Mouse (Mus musculus) adrenal gland, adult (tissue): ENCODE data around the gene Krt222.

ENCODE experiments used
- DNase-seq, 2 experiments: peaks; one replicate each; pipeline ENCODE4 v3.0.0; 2022 to 2023; ENCODE audit warnings: low spot score in 1 of 2; ENCODE audit not compliant: inconsistent age in 2 of 2

Krt222 gene

DNA sequence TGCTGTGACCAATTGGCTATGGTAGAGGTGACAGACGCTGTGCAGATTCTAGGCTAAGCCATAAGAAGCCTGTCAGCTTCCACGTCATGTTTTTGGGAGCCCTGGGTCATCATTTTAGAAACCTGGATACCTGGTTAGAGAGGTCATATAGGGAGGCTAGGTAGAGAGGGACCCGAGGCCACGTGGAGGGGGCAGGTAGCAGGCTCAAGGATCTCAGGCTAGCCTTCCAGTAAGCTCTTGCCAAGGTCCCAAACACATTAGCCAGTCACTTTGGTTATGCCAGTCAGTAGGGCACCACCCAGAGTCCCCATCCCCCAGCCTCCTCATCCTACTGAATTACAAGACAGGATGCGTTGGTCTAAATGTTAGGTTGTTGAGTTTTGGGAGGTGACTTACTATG, 1.8 kb downstream of the Krt222 start:
- no peak for DNase-seq

DNA sequence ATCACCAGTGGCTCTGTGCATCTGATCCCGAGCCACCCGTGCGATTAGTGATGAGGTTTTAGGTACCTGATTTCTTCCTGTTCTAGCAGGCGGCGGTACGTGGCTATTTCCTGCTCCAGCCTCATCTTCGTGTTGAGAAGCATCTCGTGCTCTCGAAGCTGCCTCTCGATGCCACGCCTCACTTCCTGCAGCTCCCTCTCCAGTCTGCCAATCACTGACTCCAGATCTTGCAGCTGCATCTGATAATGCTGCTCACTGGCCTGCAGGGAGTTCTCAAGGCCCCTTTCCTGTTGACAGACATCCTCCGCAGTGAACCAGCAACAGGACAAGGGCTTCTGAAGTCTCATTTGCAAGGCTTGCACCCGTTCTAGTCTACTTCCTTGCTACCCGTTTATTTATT, 5.4 kb downstream of the Krt222 start:
- no peak for DNase-seq

DNA sequence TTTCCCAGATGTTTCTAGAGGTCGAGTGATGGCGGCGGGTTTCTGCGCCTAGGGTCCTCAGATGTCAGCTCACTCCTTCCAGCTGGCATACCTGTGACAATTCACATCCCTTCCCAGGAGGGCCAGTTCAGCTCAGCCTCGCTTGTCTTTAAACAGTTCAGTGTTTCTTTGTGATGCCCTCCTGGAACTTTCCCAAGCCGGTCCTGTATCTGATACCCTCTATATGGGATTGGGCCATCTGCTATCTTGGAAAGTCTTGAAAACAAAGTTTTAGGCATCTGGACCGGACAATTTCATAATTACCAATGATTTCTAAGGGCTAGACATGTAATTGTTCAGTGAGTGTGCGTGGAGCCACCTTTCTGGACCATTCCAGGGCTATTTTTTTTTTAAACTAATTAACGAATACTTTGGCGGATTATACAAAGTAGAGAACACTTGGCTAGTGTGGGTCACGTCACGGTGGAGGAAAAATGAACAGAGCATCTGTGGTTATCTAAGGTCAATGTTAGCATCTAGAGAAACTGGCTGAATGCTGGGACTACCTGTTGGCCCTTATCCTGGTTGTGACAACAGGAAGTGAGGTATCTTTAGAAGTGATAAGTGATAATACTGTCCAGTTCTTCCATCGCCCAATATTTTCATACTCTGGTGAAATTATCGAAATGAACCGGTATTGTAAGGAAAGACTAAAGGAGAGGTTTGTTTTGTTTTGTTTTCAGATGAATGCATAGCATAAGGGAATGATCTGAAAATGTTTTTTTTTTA, 12.7 kb downstream of the Krt222 start:
- no peak for DNase-seq

DNA sequence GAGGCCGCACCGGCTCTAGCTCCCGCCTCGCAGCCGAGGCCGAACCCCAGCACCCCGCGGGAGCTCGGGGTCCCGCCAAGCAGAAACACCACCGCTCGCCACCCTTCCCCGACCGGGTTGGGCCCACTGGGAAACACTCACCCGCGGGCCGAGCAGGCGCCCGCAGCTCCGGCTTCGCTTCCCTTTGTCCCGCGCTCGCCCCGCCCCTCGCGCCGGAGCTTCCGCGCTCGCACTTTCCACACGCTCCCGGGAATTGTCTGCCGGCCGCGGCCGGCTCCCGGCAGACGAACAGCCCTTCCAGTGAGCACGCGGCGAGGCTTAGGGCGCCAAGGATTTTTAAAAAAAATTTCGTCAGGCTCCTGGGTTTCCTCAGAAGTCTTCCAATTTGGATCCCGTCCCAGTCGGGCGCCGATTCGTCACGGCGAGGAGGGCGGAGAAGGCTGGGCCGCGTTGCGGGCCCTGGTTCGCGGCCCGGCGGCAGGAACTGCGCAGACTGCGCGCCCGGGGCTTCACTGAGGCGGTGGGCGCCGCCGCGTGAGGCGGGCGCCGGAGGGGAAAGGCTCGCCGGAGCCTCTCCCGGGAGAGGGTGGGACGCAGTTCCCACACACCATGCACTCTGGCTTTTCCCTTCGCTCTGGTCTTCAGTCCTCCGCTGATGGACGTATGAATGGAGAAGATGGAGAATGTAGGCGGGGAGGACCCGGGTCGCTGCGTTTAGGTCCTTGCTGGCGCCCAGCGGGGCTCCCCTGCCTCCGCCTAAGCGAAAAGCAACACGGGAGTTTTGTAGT, 13.4 kb downstream of the Krt222 start, which contains the start of gene Smarce1:
Smarce1 (minus strand) TSS at position 757 of the 788 bp plus-strand sequence.
- DNase-seq = peak; percentile 81 to 95

DNA sequence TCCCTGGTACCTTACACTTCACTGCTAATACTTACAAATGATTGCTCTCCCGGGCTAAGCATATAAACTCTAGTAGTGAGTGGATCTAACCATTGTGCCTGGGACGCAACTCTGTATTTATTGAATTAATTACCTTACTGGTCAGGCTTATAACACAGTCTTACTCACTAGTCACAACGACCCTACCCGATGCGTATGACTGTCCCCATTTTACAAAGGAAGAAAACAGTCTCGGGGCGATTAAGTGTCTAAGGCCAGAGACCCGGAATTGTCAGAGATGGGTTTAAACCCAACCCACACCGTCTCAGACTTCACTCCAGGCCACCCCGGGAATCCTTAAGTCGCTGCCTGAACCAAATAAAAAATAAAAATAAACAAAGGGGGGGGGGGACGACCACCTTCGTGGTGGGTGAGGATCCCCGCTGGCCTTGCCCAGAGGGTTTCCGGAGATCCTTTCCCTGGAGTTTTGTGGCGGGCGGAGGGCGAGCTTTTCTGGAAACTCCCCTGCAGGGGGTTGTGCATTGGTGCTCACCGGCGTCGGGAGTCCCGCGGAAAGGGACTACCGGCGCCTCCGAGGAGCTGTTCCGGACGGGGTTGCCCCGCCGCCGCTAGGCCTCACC, 14.1 kb downstream of the Krt222 start:
- DNase-seq = peak in 1 of 2 experiments; percentile 48

DNA sequence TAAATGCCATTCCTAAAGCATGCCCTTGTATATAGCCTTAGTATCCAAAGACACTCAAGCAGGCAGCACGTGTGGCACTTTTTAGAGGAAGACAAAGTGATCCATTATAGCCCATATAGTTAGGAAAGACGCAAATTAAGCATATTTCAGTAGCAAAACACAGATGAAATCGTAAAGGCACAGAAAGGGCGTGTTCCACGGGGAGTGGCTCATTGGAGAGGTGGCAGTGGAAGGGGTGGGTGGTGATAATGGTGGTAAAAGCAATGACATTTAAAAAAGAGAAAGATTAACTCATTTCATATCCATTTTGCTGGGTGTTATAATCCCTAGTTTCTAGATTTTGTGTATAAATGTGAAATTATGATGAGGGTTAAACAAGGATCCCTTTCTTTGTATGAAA, 17.6 kb downstream of the Krt222 start:
- DNase-seq = no peak

DNA sequence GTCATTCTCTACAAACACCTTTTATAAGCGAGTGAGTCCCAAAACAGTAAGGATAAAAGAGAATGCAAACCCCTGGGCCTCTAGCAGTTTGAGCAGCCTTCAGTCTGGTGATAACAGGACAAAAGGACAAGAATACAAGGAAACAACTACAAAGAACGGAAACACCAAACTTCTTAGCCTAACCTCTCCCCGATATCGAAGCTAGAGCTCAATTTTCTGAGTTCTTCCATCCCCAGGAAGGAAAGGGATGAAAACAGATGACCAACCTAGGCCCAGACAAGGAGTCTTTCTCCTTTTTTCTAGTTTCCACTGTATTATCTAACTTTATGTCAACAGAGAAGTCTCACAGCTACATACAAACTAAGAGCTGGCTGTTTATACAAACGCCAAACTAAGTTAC, 20.6 kb downstream of the Krt222 start:
- no peak for DNase-seq

DNA sequence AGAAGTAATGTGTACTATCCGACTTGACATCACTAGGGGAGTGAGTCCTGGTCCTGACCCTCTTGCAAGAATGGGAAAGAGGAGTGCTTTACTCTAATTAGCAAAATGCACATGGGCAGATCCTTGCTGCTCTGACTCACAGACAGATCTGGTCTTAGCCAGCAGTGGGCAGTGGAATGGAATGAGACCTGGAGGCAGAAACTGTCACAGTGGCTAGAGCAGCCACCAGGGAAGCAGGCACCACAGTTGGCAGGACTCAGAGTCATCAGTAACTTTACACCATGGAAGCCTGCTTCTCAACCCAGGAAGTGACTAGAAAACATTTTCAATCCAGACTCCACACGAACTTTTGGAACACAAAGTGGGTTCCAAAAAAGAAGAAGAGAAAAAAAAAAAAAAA, 22.1 kb downstream of the Krt222 start:
- DNase-seq = no peak

DNA sequence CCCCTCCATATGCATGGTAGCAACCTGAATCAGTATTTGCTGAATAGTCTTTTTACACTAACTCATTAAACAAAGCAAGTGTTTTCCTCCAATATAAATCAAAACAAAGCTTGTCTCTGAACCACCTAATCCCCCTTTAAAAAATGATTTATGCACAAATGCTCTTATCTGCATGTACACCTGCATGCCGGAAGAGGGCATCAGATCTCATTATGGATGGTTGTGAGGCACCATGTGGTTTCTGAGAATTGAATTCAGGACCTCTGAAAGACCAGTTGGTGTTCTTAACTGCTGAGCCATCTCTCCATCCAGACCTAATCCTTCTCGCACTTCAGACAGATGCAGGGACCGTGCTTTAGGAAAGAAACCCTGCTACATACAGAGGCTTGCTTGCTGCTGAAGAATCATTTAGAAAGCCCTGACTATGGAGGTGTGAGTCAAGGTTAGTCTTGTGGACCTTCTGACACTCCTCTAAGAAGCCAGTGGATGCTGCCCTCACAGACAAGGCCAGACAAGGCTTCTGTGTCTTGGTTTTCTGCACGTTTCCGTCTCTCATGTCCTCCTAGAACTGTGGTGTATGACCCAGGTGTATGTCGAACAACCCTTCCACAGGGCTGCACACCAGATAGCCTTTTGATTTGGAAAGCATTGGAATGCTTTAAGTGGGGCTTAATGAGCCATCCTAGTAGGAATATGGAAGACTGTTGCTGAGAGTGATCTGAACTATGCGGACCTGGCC, 26.5 kb downstream of the Krt222 start:
- DNase-seq = no peak

DNA sequence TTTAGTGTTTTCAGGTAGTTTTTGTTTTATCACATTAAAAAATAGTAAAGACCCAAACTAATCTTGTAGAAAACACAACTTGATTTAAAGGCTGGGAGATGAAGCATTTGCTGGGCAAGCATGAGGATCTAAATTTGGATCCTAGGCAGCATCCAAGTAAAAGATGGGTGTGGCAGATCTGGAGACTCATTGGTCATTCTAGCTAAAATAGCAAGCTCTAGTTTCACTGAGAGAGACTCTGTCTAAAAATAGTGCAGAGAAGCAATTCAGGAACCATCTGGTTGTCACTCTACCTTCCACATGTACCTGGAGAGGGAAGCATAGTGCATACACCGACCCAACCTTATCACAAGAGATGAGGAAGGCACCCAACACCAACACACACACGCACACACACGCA, 27.7 kb downstream of the Krt222 start:
- DNase-seq = no peak

DNA sequence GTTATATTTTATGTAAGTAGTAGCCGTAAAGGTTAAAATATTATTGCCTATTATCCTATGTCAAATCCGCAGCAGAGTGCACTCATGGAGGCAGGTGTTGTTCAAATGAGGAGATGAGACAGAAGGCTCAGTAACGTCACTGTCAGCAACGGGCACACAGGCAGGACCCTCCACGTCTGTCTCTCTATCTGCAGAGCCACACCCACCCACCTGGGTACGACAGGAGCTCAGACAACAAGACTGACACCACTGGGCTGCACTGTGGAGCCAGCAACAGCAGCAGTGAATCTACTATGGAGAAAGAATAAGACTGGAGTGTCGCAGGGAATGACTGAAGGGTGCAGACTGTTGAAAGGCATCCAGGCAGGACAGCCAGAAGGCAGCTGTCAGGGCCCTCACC, 31.2 kb downstream of the Krt222 start:
- no peak for DNase-seq

DNA sequence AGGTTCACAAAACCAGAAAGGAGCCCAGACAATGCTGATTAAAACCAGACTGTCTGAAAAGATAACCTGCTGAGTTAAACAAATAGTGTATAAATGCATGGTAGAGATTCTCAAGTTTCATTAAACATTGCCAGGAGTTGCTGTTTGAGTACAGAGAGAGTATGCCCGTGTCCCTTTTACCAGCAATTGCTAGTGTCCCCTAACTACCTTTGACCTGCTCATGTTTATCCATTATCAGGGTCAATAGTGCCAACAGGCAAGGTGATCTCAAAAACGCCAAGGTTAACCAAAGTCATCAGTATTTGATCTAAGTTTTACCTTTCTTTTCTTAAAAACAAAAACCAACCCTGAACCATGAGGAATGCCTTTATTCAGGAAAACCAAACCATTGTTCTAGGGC, 31.9 kb downstream of the Krt222 start:
- no peak for DNase-seq

DNA sequence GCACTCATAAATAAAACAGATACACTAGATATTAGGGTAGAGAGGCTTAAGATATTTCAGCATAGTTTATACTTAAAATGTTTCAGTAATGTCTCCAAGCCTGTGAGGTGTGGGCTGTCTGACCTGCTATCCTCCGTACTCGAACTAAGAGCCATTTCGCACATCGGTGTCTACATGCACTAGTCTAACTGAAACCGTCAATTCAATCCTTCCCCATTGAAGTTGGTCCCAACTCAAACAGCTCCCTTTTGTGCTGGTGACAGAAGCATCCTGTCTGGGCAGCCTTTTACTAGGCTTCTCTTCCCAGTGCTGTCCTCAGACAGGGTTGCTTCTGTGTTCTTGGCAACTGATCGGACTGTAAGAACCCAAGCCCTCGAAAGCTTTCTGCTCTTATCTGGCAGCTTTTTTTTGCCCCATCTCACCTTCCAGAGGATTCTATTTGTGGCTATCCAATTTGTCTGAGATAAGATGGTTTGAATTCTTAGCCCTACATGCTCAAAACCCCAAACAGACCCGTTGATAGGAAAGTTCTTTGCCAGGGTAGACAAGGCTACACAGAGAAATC, 35.7 kb downstream of the Krt222 start:
- DNase-seq = no peak

DNA sequence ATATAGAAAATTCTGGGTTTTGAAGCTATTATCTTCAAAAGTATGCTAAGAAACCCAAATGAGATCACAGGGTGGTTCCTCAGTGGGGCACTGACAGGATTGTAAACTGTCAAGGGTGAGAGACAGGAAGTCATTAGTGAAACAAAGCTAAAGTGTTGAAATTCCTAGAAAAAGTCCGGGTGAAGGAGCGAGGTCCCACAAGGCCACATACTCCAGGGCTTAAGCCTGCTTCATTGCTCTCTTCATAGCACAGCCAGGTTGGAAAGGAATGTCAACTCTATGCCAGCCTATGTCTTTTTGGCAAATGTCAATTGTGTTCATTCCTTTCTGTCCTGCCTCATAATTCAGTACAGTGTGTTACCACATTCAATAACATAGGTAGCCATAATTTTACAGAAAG, 36.4 kb downstream of the Krt222 start:
- DNase-seq = no peak

DNA sequence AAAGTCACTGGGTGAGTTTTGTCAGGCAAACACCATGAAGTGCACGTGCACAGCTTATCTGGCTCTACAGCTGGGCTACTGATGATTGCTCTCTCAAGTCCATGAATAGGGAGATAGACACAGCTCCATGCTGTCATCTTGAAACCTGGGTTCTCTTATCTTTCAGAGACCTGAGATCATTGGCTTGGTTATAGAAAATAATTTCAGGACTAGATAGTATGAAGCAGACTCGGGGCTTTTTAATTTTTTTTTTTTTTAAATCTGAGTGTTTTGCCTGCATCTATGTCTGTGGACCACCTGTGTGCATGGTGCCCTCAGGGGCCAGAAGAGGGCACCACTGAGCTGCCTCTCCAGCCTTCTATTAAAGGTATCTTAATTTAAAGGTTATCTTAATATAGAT, 36.9 kb downstream of the Krt222 start:
- no peak for DNase-seq

DNA sequence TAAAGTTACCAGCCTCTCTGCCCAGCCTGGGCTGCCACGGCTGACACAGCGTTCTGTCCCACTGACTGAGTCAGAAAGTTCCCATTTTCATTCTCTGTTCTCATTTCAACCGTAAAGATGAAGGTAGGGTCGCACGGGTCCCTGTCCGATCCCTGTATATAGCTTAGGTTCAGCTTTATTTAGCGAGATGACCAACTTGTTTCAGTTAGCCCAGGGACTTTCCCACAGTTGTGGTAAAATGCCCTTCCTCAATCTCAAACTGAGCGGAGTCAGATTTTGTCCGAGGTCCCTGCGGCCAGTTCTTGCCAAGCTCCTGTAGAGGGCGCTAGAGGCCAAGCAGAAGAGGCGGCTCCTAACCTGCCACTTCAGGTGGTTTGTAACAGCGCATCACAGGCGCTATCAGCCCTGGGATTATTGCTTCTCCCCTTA, 54.7 kb downstream of the Krt222 start:
- peak; percentile 31 to 82 for DNase-seq

DNA sequence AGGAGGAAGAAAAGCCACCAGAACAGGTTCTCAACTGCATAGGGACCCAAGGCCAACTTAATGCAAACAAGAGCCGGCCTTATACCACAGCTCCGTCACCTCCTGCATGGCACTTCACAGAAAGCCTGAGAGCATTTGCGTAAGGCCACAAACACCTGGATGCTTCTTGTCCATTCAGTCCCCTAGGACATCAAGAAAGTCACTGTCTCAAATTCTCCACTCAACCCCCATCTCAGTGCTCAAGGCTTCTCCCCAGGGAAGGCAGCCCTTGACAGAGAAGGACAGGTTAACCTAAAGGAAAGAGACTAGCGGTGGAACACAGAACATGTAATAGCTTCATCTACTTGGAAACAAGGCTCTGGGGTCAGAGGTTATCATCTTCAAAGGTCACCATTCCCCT, 56.5 kb downstream of the Krt222 start:
- no peak for DNase-seq

DNA sequence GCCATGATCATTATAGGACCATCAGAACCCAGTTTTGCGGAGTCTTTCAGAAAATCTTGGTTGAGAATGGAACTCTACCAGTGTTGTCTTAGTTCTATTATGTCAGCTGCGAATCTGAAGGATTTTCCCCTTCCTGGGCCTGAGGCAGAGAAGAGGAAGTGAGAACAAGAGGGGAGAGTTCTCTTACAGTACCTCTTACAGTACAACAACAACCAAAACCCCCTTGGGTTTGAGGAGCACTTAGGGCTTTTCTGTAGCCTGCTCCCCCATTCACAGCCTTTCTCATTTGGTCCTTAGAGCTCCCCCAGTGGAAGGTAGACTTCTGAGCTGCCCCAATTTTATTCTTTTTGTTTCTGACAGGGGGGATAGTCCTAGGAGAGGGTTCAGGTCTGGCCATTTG, 57.0 kb downstream of the Krt222 start:
- DNase-seq = no peak
